Mouse (Mus musculus): ENCODE results near the gene Nlgn1.

The Nlgn1 gene

GRCm38 (mm10) chr3:26201410-26201809, 130.8 kb downstream of the Nlgn1 start:
- no peak for DNase-seq (ENCODE audit: low spot score in 2 of 2)

GRCm38 (mm10) chr3:26194970-26195369, 137.3 kb downstream of the Nlgn1 start:
- no peak for DNase-seq (ENCODE audit: low spot score in 2 of 2)

DNA sequence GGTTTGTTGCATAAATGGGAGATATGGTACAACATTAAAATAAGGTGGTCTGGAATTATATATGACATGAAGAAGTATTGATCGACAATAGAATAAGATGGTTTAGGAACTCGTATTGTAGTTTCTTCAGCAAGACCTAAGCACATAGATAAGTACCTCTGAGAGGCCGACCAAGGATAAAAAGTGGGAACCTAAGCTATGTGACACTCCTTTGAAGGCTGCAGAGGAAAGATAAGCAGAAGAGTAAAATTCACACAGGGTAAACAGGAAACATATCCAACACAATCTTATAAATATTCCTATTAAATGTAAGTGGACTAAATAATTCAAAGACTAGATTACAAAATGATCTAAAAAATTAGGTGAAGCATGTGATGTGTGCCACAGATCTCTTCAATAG, 151.2 kb downstream of the Nlgn1 start:
- DNase-seq (ENCODE audit: low spot score in 2 of 2) = no peak

GRCm38 (mm10) chr3:26175371-26175770, 156.9 kb downstream of the Nlgn1 start:
- no peak for DNase-seq (ENCODE audit: low spot score in 2 of 2)

GRCm38 (mm10) chr3:26174257-26174656, 158.0 kb downstream of the Nlgn1 start:
- DNase-seq (ENCODE audit: low spot score in 2 of 2) = no peak

GRCm38 (mm10) chr3:26173613-26174012, 158.6 kb downstream of the Nlgn1 start:
- DNase-seq (ENCODE audit: low spot score in 2 of 2) = no peak

GRCm38 (mm10) chr3:26166711-26167110, 165.5 kb downstream of the Nlgn1 start:
- no peak for DNase-seq (ENCODE audit: low spot score in 2 of 2)

- DNase-seq (ENCODE audit: low spot score in 2 of 2) = peak; percentile 77 to 82
These were observed 178.5 kb downstream of the Nlgn1 start for GRCm38 (mm10) chr3:26153782-26154181.

GRCm38 (mm10) chr3:26153036-26153741, 179.1 kb downstream of the Nlgn1 start:
- DNase-seq (ENCODE audit: low spot score in 2 of 2) = peak; percentile 31 to 52

- DNase-seq (ENCODE audit: low spot score in 2 of 2) = peak; percentile 63 to 73
These were observed 179.7 kb downstream of the Nlgn1 start for GRCm38 (mm10) chr3:26152510-26153035.

DNA sequence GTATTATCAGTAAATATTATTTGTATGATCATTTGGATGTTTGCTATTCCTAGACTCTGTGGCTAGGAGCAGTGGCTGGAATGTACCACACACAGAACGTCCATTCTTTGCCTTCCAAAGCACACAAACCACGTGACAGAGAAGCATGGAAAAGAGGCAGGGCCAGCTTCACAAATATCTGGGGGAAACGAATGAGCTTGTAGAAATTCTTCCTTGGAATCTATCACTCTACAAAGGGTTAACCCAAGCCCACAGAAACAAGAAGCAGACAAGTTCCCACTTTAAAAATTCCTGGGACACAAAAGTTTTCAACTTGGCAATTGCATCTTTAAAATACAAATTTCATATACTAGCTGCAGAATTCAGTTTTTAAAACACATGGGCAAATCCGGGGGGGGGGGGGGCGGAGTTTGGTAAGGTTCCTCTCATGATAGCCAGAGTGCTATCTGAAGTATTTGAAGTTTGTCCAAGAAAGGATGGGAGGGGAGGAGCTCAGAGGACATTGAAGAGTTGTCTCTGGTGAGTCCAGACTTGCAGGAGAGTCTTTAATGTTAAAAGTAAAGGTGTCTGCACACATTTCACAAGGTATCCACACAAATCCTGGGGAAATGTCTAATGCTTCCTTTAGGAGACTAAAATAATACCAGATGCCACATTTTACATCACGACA, 180.8 kb downstream of the Nlgn1 start:
- DNase-seq (ENCODE audit: low spot score in 2 of 2) = no peak

- DNase-seq (ENCODE audit: low spot score in 2 of 2) = no peak
These were observed 186.1 kb downstream of the Nlgn1 start for GRCm38 (mm10) chr3:26146174-26146573.

- DNase-seq (ENCODE audit: low spot score in 2 of 2) = no peak
These were observed 186.8 kb downstream of the Nlgn1 start for GRCm38 (mm10) chr3:26145441-26145840.

GRCm38 (mm10) chr3:26141590-26141989, 190.7 kb downstream of the Nlgn1 start:
- DNase-seq (ENCODE audit: low spot score in 2 of 2) = no peak

GRCm38 (mm10) chr3:26134839-26135651, 197.2 kb downstream of the Nlgn1 start:
- no peak for DNase-seq (ENCODE audit: low spot score in 2 of 2)

GRCm38 (mm10) chr3:26130919-26131318, 201.3 kb downstream of the Nlgn1 start:
- DNase-seq (ENCODE audit: low spot score in 2 of 2) = no peak

GRCm38 (mm10) chr3:26129455-26129854, 202.8 kb downstream of the Nlgn1 start:
- no peak for DNase-seq (ENCODE audit: low spot score in 2 of 2)

- no peak for DNase-seq (ENCODE audit: low spot score in 2 of 2)
These were observed 215.2 kb downstream of the Nlgn1 start for GRCm38 (mm10) chr3:26117071-26117470.

GRCm38 (mm10) chr3:26106361-26106760, 225.9 kb downstream of the Nlgn1 start:
- no peak for DNase-seq (ENCODE audit: low spot score in 2 of 2)

GRCm38 (mm10) chr3:26105528-26105927, 226.7 kb downstream of the Nlgn1 start:
- DNase-seq (ENCODE audit: low spot score in 2 of 2) = no peak

DNA sequence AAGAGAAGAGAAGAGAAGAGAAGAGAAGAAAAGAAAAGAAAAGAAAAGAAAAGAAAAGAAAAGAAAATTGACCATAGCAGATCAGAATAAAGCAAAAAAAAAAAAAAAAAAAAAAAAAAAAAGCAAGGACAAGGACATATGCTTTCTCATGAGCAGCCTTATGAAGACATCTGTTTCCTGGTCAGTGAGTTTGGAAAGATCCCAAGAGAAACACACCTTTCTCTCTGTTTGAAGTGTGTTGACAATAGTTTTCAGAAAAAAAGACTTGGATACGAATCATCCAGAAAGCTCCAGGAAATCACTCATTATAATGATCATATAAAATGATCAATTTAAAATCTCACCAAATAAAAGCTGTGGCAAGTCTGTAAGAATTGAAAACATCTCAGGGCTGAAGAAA, 230.0 kb downstream of the Nlgn1 start:
- DNase-seq (ENCODE audit: low spot score in 2 of 2) = no peak

- DNase-seq (ENCODE audit: low spot score in 2 of 2) = peak in 1 of 2 experiments; percentile 25
These were observed 236.7 kb downstream of the Nlgn1 start for GRCm38 (mm10) chr3:26095551-26095950.

Measured in frontal cortex, postnatal 36 days (tissue).